Mouse (Mus musculus): ENCODE data around the gene Akr1c14.

Akr1c14 gene

GRCm38 (mm10) chr13:4131317-4131716 lies 82.5 kb downstream of the Akr1c14 start:
- Histone ChIP-seq H3K4me3 (replicated peaks; ENCODE audit: low read length) (no peak overlapping the region), H3K9me3 (ENCODE audit: low read length) (peaks cover 4% of the 10 kb centered on the region; the same call in 1 of the 2 replicates), H3K4me1 (replicated peaks; ENCODE audit: low read depth, low read length) (no peaks in the 10 kb centered on the region), H3K36me3 (ENCODE audit: insufficient read depth, low read length) (no peaks in the 10 kb centered on the region), H3K27me3 (ENCODE audit: insufficient read depth, low read length) (no peaks in the 10 kb centered on the region)
- no peak for TF ChIP-seq NANOG (IDR thresholded peaks at IDR 0.05; ENCODE audit: borderline replicate concordance, low read length)
- TF ChIP-seq CTCF (conservative IDR thresholded peaks at IDR 0.05; ENCODE audit: low read length), result no peak
- TF ChIP-seq POU5F1 (IDR thresholded peaks at IDR 0.05; ENCODE audit: borderline replicate concordance, low read length), result no peak

- Histone ChIP-seq H3K4me1 (replicated peaks; ENCODE audit: low read depth, low read length) (no peaks in the 10 kb centered on the region), H3K4me3 (replicated peaks; ENCODE audit: low read length) (no peak overlapping the region), H3K9me3 (ENCODE audit: low read length) (peaks cover 4% of the 10 kb centered on the region; the same call in 1 of the 2 replicates), H3K36me3 (ENCODE audit: insufficient read depth, low read length) (no peaks in the 10 kb centered on the region), H3K27me3 (ENCODE audit: insufficient read depth, low read length) (no peaks in the 10 kb centered on the region)
- TF ChIP-seq CTCF (conservative IDR thresholded peaks at IDR 0.05; ENCODE audit: low read length), result no peak
- TF ChIP-seq POU5F1 (IDR thresholded peaks at IDR 0.05; ENCODE audit: borderline replicate concordance, low read length), result no peak
- no peak for TF ChIP-seq NANOG (IDR thresholded peaks at IDR 0.05; ENCODE audit: borderline replicate concordance, low read length)
These were observed 82.9 kb downstream of the Akr1c14 start for GRCm38 (mm10) chr13:4131721-4132120.

DNA sequence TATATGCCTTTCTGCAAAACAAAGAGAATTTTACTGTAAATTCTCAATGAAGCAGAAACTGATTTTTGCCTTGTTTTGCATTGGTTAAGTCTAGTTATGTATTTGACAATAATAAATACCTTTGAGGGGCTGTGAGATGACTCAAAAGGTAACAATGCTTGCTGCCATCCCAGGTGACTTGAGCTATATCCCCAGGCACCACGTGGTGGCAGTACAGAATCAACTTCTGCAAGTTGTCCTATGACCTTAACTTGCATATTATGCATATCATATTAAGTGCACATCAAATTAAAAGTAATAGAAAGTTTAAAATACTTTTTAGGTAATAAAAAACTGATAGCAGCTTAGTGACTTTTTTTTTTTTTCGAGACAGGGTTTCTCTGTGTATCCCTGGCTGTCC lies 84.3 kb downstream of the Akr1c14 start:
- Histone ChIP-seq H3K27me3 (ENCODE audit: insufficient read depth, low read length) (no peaks in the 10 kb centered on the region), H3K36me3 (ENCODE audit: insufficient read depth, low read length) (no peaks in the 10 kb centered on the region), H3K4me3 (replicated peaks; ENCODE audit: low read length) (no peak overlapping the region), H3K4me1 (replicated peaks; ENCODE audit: low read depth, low read length) (no peaks in the 10 kb centered on the region), H3K9me3 (ENCODE audit: low read length) (no peaks in the 10 kb centered on the region)
- peak; percentile 24; the same call in 1 of the 2 replicates for TF ChIP-seq CTCF (conservative IDR thresholded peaks at IDR 0.05; ENCODE audit: low read length)
- TF ChIP-seq POU5F1 (IDR thresholded peaks at IDR 0.05; ENCODE audit: borderline replicate concordance, low read length), result no peak
